Mouse (Mus musculus): Measurements from ENCODE around the gene Ttc21a.

DNA sequence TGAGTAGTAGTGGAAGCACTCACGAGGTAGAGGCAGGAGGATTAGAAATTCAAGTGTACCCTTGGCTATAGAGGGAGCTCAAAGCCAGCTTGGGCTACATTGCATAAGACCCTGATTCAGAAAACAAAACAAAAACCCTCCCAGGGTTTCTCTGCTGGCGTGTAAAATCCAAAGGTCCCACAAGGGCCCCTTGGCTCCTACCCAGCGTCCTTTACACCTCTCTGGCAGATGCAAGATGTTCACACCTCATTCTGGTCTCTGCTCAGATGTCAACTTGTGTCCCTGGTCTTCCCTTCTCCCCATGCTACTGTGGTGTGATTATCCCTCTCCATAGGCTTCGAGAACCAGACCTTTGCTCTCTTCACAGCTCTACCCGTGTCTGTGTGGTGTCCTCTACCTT is 63.4 kb downstream of the Ttc21a start:
- no peak for TF ChIP-seq EP300 (IDR thresholded peaks at IDR 0.05)
- no peak for TF ChIP-seq CTCF (IDR thresholded peaks at IDR 0.05)
